In genomic region chr2:60858116-60858515, GRCm38 (mm10) we compare ENCODE assay signal across 21 mouse cellular contexts.
A peak's percentile ranks its signal among the peaks of the same experiment; 100 is the strongest.
DNase-seq lines count a peak whose midpoint lies in the region; ATAC-seq and TF ChIP-seq lines count a peak whose summit lies in the region.
"Had no signal": no experiment of that assay in that cellular context is flagged by ENCODE, and none has a peak within 500 bp of the region (broad histone marks: within the 10 kb centered on the region; RNA-seq: fewer than 3 reads in every experiment).

No protein-coding gene starts in this region.

- H3K9ac ChIP-seq in liver, adult 2 months (ENCODE audit: low read depth, low read length), result no peak overlapping the region
- no peak overlapping the region for H3K9ac ChIP-seq in liver, postnatal 0 days (replicated peaks)
- no peak overlapping the region for H3K9ac ChIP-seq in lung, embryonic 15.5 days
- H3K9ac ChIP-seq: embryonic facial prominence, embryonic 12.5 days; forebrain, embryonic 13.5 days; forebrain, embryonic 15.5 days; forebrain, postnatal 0 days had no signal

- WGBS in liver, adult 2 months, result 97% methylated on average over 1 of the region's 1 CpGs
- WGBS in liver, postnatal 0 days (ENCODE audit: insufficient replicate concordance), result 66% methylated on average over 1 of the region's 1 CpGs
- 56% methylated on average over 1 of the region's 1 CpGs for WGBS in lung, embryonic 15.5 days

- TF ChIP-seq EP300 in liver, postnatal 0 days (IDR thresholded peaks at IDR 0.05; ENCODE audit: low read depth), result no peak

- TF ChIP-seq POLR2A in liver, adult 2 months (IDR thresholded peaks at IDR 0.05; ENCODE audit: extremely low read depth, insufficient read depth, low read length), result no peak

- H3K4me1 ChIP-seq in liver, adult 2 months (ENCODE audit: control insufficient read depth, insufficient read depth, low read length), result peaks cover 12% of the 10 kb centered on the region
- peaks cover 11% of the 10 kb centered on the region for H3K4me1 ChIP-seq in liver, postnatal 0 days (ENCODE audit: insufficient read depth)
- H3K4me1 ChIP-seq in lung, embryonic 15.5 days, result peaks cover 41% of the 10 kb centered on the region
- H3K4me1 ChIP-seq: forebrain, embryonic 13.5 days; forebrain, embryonic 15.5 days had no signal

- H3K27me3 ChIP-seq in liver, adult 2 months (ENCODE audit: control insufficient read depth, insufficient read depth, low read length), result no peaks in the 10 kb centered on the region
- H3K27me3 ChIP-seq in liver, postnatal 0 days (ENCODE audit: insufficient read depth, low read length), result no peaks in the 10 kb centered on the region
- no peaks in the 10 kb centered on the region for H3K27me3 ChIP-seq in lung, embryonic 15.5 days
- H3K27me3 ChIP-seq: embryonic facial prominence, embryonic 12.5 days; forebrain, embryonic 15.5 days had no signal

- DNase-seq in liver, adult 2 months (ENCODE audit: extremely low read depth, low read depth, low spot score), result peak; percentile 26
- DNase-seq in liver, postnatal 0 days, result no peak
- no peak for DNase-seq in lung, adult 18-20 months
- DNase-seq in lung, postnatal 25 days (ENCODE audit: low spot score), result peak; percentile 38
- DNase-seq in lung, postnatal 14 days, result no peak
- DNase-seq in 416B (ENCODE audit: low read depth), result peak; percentile 40
- no peak for DNase-seq in adrenal gland, adult 18-20 months (ENCODE audit: low spot score in 2 of 2)
- DNase-seq: adrenal gland, adult 2 months; adrenal gland, postnatal 10 days; adrenal gland, postnatal 25 days; cerebellum, adult 11 months; cerebellum, adult 18-20 months; cerebellum, adult 8-10 months; cerebellum, adult 9-11 months; cerebellum, postnatal 14 days; forebrain, postnatal 0 days had no signal

- no peaks in the 10 kb centered on the region for H3K9me3 ChIP-seq in liver, postnatal 0 days (ENCODE audit: low read length)
- H3K9me3 ChIP-seq in lung, embryonic 15.5 days, result no peaks in the 10 kb centered on the region
- H3K9me3 ChIP-seq: embryonic facial prominence, embryonic 10.5 days; embryonic facial prominence, embryonic 12.5 days; forebrain, embryonic 13.5 days; forebrain, embryonic 15.5 days had no signal

- no peaks in the 10 kb centered on the region for H3K36me3 ChIP-seq in liver, adult 2 months (ENCODE audit: control insufficient read depth, insufficient read depth, low read length)
- H3K36me3 ChIP-seq in liver, postnatal 0 days (replicated peaks; ENCODE audit: insufficient read depth, low read length), result peaks cover 8% of the 10 kb centered on the region; the same call in 1 of the 2 replicates
- peaks cover 25% of the 10 kb centered on the region; the same call in 1 of the 2 replicates for H3K36me3 ChIP-seq in lung, embryonic 15.5 days
- H3K36me3 ChIP-seq: forebrain, embryonic 15.5 days had no signal

- H3K4me3 ChIP-seq in liver, adult 2 months (ENCODE audit: insufficient read depth, low read depth, low read length), result no peak overlapping the region
- H3K4me3 ChIP-seq in liver, postnatal 0 days (ENCODE audit: low read depth, low read length), result no peak overlapping the region
- no peak overlapping the region for H3K4me3 ChIP-seq in lung, embryonic 15.5 days
- H3K4me3 ChIP-seq: embryonic facial prominence, embryonic 10.5 days; embryonic facial prominence, embryonic 12.5 days; forebrain, embryonic 13.5 days; forebrain, embryonic 15.5 days had no signal

- peaks cover 31% of the 10 kb centered on the region for H3K79me2 ChIP-seq in liver, adult 2 months (ENCODE audit: control insufficient read depth, insufficient read depth, low read length)

- no peak overlapping the region for H3K4me2 ChIP-seq in liver, postnatal 0 days (ENCODE audit: low read depth, low read length)
- H3K4me2 ChIP-seq in lung, embryonic 15.5 days, result no peak overlapping the region
- H3K4me2 ChIP-seq: embryonic facial prominence, embryonic 12.5 days; forebrain, embryonic 13.5 days; forebrain, embryonic 15.5 days had no signal

- TF ChIP-seq CTCF in liver, adult 2 months (IDR thresholded peaks at IDR 0.05; ENCODE audit: low read depth, low read length), result no peak
- TF ChIP-seq CTCF in liver, postnatal 0 days (IDR thresholded peaks at IDR 0.05; ENCODE audit: low read depth), result no peak

- no peak overlapping the region for H3K27ac ChIP-seq in liver, adult 2 months (replicated peaks; ENCODE audit: insufficient read depth, low read depth, low read length)
- no peak overlapping the region for H3K27ac ChIP-seq in liver, postnatal 0 days (ENCODE audit: low read depth)
- 0 out of 2 replicates have a peak overlapping the region, but pooled peaks have one; percentile 9 for H3K27ac ChIP-seq in lung, embryonic 15.5 days
- H3K27ac ChIP-seq: embryonic facial prominence, embryonic 10.5 days; embryonic facial prominence, embryonic 12.5 days; forebrain, embryonic 13.5 days; forebrain, embryonic 15.5 days had no signal

- ATAC-seq in liver, postnatal 0 days, result no peak
- ATAC-seq in lung, embryonic 15.5 days (ENCODE audit: borderline replicate concordance, extremely low read depth, low FRiP score, low TSS enrichment), result no peak
- ATAC-seq: forebrain, embryonic 13.5 days; forebrain, embryonic 15.5 days; forebrain, postnatal 0 days had no signal

Comparison
In these comparisons a context has a peak if more than half of its experiments do, and no peak if none do; other contexts are left out.
1. DNase-seq: peak in liver, adult 2 months (single experiment), lung, postnatal 25 days (single experiment) and 416B (single experiment); none in liver, postnatal 0 days (single experiment), lung, adult 18-20 months (0 of 2), lung, postnatal 14 days (single experiment) and adrenal gland, adult 18-20 months (0 of 2).